Mouse (Mus musculus) liver, adult 2 months (tissue): ENCODE data around the gene Zcchc17.
A peak's percentile ranks its signal among the peaks of the same experiment; 100 is the strongest.

Source experiments
- CTCF ChIP-seq: fragments of 200-500 bp; IDR thresholded peaks from 2 replicates; pipeline ENCODE4 v1.5.1; 2011; ENCODE audit warnings: low read depth, low read length, control low read depth
- POLR2A ChIP-seq: fragments of 200-500 bp; IDR thresholded peaks from 2 replicates; pipeline ENCODE4 v1.6.1; 2011; ENCODE audit warnings: low read length, control low read depth; ENCODE audit not compliant: insufficient read depth; ENCODE audit errors: extremely low read depth

- TF ChIP-seq POLR2A (no peak), CTCF (peak; percentile 5; the same call in 1 of the 2 replicates)
These were observed 20.7 kb upstream of the Zcchc17 start for GRCm38 (mm10) chr4:130380418-130380817.
